Mouse (Mus musculus): Measurements from ENCODE around the gene Angel1. TPM values are rescaled to one million over a fixed set of nuclear protein-coding genes. Genes with fewer than 3 reads are reported as not detected.

Angel1 gene
- polyA plus RNA-seq, 1 experiment from 2014 or later: 2.2 TPM

DNA sequence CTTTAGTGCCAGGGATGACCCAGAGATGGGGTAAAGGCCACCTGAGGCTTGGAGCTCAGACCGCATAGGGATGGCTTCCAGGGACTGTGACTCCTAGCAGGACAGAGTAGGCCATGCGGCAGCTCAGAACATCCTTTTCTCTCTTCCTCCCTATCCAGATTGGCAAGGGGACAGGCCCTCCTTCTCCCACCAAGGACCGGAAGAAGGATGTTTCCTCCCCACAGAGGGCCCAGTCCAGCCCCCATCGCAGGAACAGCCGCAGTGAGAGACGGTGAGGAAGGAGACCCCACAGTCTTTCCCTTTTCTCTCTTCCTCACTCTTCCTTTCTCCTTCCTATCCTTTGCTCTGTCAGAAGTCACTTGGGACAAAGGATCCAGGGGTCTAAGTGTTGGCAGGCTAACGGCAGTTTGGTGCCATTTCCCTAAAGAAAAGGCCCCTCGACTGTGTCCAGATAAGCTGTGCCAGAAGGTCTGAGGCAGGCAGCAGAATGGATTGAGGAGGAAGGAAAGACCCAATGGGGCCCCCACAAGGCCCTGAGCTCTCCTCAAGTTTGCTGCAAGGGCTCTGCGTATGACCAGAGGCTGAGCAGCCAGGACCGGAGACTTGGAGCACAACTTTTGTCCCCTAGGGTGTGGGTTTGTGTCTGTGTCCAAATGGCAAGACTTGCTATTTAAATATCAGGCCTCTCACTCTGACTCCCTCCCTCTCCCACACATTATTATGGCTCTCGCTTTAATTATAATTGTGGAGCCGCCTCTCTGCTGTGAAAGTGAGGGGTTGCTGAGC is 35.4 kb downstream of the Angel1 start:
- Histone ChIP-seq H3K27ac (ENCODE audit: low read depth, low read length) (no peak overlapping the region), H3K4me1 (replicated peaks; ENCODE audit: control insufficient read depth, insufficient read depth, low read length) (no peaks in the 10 kb centered on the region)
- 84% methylated on average over 12 of the region's 12 CpGs for WGBS

DNA sequence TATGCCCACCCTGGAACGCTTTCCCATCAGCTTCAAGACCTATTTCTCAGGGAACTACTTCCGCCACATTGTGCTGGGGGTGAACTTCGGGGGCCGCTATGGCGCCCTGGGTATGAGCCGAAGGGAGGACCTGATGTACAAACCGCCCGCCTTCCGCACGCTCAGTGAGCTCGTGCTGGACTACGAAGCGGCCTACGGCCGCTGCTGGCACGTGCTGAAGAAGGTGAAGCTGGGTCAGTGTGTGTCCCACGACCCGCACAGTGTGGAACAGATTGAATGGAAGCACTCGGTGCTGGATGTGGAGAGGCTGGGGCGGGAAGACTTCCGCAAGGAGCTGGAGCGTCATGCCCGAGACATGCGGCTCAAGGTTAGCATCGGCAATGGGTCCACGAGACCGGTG is 37.3 kb downstream of the Angel1 start:
- Histone ChIP-seq H3K4me1 (replicated peaks; ENCODE audit: control insufficient read depth, insufficient read depth, low read length) (no peaks in the 10 kb centered on the region), H3K36me3 (ENCODE audit: control insufficient read depth, insufficient read depth) (no peaks in the 10 kb centered on the region), H3K4me3 (ENCODE audit: low read depth, low read length) (no peak overlapping the region), H3K9me3 (ENCODE audit: control insufficient read depth) (no peaks in the 10 kb centered on the region), H3K4me2 (replicated peaks; ENCODE audit: low read depth) (no peak overlapping the region), H3K27ac (ENCODE audit: low read depth, low read length) (no peak overlapping the region), H3K27me3 (replicated peaks; ENCODE audit: control insufficient read depth, insufficient read depth, low read length) (no peaks in the 10 kb centered on the region), H3K9ac (ENCODE audit: low read depth, low read length) (no peak overlapping the region)
- ATAC-seq: no peak
- 97% methylated on average over 27 of the region's 27 CpGs for WGBS
- TF ChIP-seq CTCF (IDR thresholded peaks at IDR 0.05; ENCODE audit: low read depth): no peak

More for the DNA sequence above, 35.4 kb downstream of the Angel1 start:
- ATAC-seq: no peak
- Histone ChIP-seq H3K9me3 (ENCODE audit: control insufficient read depth) (no peaks in the 10 kb centered on the region), H3K4me2 (replicated peaks; ENCODE audit: low read depth) (no peak overlapping the region), H3K36me3 (ENCODE audit: control insufficient read depth, insufficient read depth) (no peaks in the 10 kb centered on the region), H3K4me3 (ENCODE audit: low read depth, low read length) (no peak overlapping the region), H3K9ac (ENCODE audit: low read depth, low read length) (no peak overlapping the region), H3K27me3 (replicated peaks; ENCODE audit: control insufficient read depth, insufficient read depth, low read length) (no peaks in the 10 kb centered on the region)
- no peak for TF ChIP-seq CTCF (IDR thresholded peaks at IDR 0.05; ENCODE audit: low read depth)

DNA sequence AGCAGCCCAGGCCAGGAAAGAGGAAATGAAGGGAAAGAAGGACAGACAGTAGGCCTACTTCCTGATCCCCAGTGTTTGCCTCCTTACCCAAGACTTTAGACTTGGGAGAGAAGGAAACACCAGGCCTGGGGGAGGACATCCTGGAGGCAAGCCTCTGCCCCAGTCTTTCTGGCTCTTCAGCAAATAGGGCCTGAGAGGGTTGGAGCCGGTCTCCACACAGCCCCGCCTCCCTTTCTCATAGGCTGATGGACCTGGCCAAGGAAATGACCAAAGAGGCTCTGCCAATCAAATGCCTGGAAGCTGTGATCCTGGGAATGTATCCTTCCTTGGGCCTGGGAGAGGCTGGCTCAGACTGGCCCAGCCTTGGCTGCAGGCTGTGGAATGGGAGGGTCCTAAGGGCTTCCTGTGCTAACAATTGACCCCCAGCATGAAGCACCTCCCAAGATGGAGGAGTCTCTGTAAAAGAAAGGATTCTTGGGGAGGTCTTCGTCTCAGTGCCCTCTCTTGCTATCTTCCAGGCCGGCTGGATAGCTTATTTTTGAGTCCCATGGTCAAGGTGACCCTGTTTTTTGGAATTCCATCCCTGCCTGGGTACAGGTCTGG is 38.2 kb downstream of the Angel1 start:
- Histone ChIP-seq H3K4me3 (ENCODE audit: low read depth, low read length) (no peak overlapping the region), H3K36me3 (ENCODE audit: control insufficient read depth, insufficient read depth) (no peaks in the 10 kb centered on the region), H3K27me3 (replicated peaks; ENCODE audit: control insufficient read depth, insufficient read depth, low read length) (no peaks in the 10 kb centered on the region), H3K4me1 (replicated peaks; ENCODE audit: control insufficient read depth, insufficient read depth, low read length) (no peaks in the 10 kb centered on the region), H3K27ac (ENCODE audit: low read depth, low read length) (no peak overlapping the region), H3K9me3 (ENCODE audit: control insufficient read depth) (no peaks in the 10 kb centered on the region), H3K4me2 (replicated peaks; ENCODE audit: low read depth) (no peak overlapping the region), H3K9ac (ENCODE audit: low read depth, low read length) (no peak overlapping the region)
- WGBS: 76% methylated on average over 4 of the region's 4 CpGs
- ATAC-seq: 0 out of 2 replicates have a peak, but pooled peaks have one; percentile 19
- TF ChIP-seq CTCF (IDR thresholded peaks at IDR 0.05; ENCODE audit: low read depth): no peak

DNA sequence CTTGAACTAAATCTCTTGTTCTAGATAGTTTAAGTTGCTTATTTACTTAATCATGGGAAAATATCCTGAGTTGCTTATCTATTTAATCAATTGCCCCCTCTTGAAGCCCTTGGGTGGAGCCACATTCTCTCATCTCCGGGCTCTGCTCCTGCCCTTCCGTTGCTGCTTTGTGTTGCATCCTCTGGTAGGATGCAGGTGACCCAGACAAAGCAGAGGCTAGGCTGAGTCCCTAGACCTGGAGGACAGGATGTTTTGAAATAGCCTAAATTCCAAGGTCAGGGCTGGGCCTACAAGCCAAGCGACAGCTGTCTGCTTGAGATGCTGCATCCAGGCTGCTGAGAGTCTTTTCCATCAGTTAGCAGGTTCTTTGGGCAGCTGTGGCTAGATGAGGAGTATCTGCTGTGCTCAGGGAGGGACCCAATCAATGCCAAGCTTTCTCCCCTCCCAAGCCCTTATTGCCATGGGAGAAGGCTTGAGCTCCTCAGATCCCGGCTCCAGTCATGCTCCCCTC is 38.8 kb downstream of the Angel1 start:
- Histone ChIP-seq H3K4me2 (replicated peaks; ENCODE audit: low read depth) (no peak overlapping the region), H3K27ac (ENCODE audit: low read depth, low read length) (no peak overlapping the region), H3K9ac (ENCODE audit: low read depth, low read length) (no peak overlapping the region), H3K36me3 (ENCODE audit: control insufficient read depth, insufficient read depth) (no peaks in the 10 kb centered on the region), H3K27me3 (replicated peaks; ENCODE audit: control insufficient read depth, insufficient read depth, low read length) (no peaks in the 10 kb centered on the region), H3K9me3 (ENCODE audit: control insufficient read depth) (no peaks in the 10 kb centered on the region), H3K4me1 (replicated peaks; ENCODE audit: control insufficient read depth, insufficient read depth, low read length) (no peaks in the 10 kb centered on the region), H3K4me3 (ENCODE audit: low read depth, low read length) (no peak overlapping the region)
- WGBS: 71% methylated on average over 4 of the region's 4 CpGs
- no peak for ATAC-seq
- TF ChIP-seq CTCF (IDR thresholded peaks at IDR 0.05; ENCODE audit: low read depth): no peak

DNA sequence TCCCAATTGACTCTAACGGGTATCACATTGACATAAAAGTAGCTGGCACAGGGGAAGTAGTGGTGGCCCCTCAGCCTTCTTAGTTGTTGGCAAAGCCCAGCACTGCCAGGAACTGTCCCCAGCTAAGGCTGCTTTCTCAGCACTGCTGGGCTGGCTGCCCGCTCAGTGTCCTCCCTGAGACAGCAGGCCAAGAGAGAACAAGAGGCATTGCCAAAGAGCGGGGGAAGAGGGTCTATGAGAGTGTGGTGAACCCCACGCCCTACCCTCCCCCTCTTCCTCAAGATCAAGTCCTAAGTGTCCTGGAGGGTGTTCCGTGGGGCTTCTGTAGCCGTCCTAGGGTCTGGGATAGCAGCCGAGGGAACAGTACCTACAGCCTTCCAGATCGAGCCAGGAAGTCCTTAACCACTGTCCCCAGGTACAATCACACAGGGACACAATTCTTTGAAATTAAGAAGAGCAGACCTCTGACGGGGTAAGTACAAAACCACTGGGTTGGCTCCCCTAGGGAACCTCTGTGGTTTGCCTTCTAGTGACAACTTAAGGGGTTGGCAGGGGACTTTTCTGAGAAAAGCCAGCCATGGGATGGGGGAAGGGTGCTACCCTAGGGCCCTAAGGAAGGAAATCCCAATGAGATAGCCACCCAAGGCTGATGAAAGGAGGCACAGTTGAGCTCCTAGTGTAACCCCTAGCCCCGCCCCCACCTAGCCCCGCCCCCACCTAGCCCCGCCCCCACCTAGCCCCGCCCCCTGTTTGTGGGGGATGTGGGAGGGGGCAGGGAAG is 39.5 kb downstream of the Angel1 start:
- no peak for ATAC-seq
- H3K4me3 ChIP-seq (ENCODE audit: low read depth, low read length): no peak overlapping the region
- WGBS: 61% methylated on average over 13 of the region's 13 CpGs
- no peak overlapping the region; the same call in 1 of the 2 replicates for H3K27ac ChIP-seq (ENCODE audit: low read depth, low read length)
- no peaks in the 10 kb centered on the region for H3K4me1 ChIP-seq (replicated peaks; ENCODE audit: control insufficient read depth, insufficient read depth, low read length)
- no peaks in the 10 kb centered on the region for H3K9me3 ChIP-seq (ENCODE audit: control insufficient read depth)
- no peaks in the 10 kb centered on the region for H3K36me3 ChIP-seq (ENCODE audit: control insufficient read depth, insufficient read depth)
- H3K4me2 ChIP-seq (replicated peaks; ENCODE audit: low read depth): no peak overlapping the region
- H3K9ac ChIP-seq (ENCODE audit: low read depth, low read length): no peak overlapping the region
- no peak for TF ChIP-seq CTCF (IDR thresholded peaks at IDR 0.05; ENCODE audit: low read depth)
- no peaks in the 10 kb centered on the region for H3K27me3 ChIP-seq (replicated peaks; ENCODE audit: control insufficient read depth, insufficient read depth, low read length)

DNA sequence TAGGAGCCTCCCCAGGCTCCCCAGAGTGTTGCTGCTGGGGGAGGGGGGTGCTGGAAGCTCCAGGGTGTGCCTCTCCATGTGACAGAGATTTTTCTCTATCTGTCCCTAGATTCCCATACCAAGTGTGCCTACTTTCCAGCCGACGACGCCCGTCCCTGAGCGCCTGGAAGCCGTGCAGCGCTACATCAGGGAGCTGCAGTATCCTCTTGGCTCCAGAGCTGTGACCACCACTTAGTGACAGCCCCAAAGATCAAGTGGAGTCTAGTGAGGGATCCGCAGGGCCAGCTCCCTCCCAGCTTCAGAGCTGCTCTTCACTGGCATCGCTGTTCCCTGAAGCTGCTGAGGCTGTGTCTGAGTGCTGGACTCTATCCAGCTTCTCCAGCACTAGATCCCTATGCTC is 41.0 kb downstream of the Angel1 start:
- TF ChIP-seq CTCF (IDR thresholded peaks at IDR 0.05; ENCODE audit: low read depth): no peak
- H3K27ac ChIP-seq (ENCODE audit: low read depth, low read length): no peak overlapping the region
- no peaks in the 10 kb centered on the region for H3K36me3 ChIP-seq (ENCODE audit: control insufficient read depth, insufficient read depth)
- no peaks in the 10 kb centered on the region for H3K9me3 ChIP-seq (ENCODE audit: control insufficient read depth)
- no peaks in the 10 kb centered on the region for H3K4me1 ChIP-seq (replicated peaks; ENCODE audit: control insufficient read depth, insufficient read depth, low read length)
- peaks cover 2% of the 10 kb centered on the region; the same call in 1 of the 2 replicates for H3K27me3 ChIP-seq (replicated peaks; ENCODE audit: control insufficient read depth, insufficient read depth, low read length)
- no peak overlapping the region for H3K4me2 ChIP-seq (replicated peaks; ENCODE audit: low read depth)
- no peak overlapping the region for H3K9ac ChIP-seq (ENCODE audit: low read depth, low read length)
- H3K4me3 ChIP-seq (ENCODE audit: low read depth, low read length): no peak overlapping the region
- no peak for ATAC-seq
- 73% methylated on average over 9 of the region's 9 CpGs for WGBS

Data from intestine, postnatal 0 days (tissue).